Mouse (Mus musculus) CD4-positive helper T cell, adult 2 months (primary cell): ENCODE data around the gene Pomp.

Experiments
- DNase-seq: peaks from one replicate; pipeline ENCODE4 v3.0.0-alpha.2; 2012; ENCODE audit warnings: low read depth, missing footprints, low spot score

Pomp gene

DNA sequence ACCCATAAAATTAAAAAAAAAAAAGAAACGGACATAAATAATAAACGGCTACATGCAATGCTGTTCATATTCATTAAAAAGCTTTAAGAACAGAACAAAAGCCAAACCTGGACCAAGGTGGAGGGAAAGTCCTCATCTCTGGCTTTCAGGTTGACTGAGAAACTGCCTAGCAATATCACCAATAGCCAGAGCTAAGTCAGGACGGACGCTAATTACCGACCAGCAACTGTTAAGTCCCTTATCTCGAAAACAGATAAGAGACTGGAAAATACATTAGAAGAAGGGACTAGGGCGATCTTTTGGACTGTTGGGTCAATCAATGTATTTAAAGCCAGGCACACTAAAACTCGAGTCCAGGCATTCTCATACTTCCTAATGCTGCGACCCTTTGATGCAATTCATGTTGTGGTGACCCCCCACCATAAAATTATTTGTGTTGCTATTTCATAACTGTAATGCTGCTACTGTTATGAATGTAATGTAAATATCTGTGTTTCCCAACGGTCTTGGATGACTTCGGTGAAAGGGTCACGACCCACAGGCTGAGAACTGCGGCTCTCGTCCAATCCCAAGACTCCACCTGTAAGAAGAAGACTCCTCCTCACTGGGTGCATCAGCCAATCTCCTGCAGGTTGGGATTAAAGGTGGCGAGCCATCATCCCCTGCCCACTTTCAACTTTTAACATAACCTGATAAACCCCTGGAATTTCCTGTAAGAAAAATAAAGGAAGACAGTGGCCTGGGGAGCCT lies 41.9 kb downstream of the Pomp start:
- no peak for DNase-seq

DNA sequence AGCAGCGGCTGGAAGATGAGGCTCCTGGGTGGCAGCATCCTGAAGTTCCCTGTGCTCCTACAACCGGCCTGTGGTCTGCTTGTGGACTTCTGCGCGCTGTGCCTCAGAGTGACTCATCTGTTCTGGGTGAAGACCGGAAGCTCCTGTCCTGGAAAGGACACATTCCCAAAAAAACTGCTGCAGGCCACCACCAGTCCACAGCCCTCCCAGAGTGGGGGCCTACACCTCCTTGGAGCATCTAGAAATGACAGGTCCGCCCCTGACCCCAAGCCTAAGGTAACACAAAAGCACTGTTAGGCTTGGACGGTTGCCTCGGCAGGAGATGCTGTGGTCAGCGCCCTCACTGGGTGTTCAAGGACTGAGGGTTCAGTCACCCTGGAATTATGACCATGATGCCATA lies 42.9 kb downstream of the Pomp start:
- no peak for DNase-seq

DNA sequence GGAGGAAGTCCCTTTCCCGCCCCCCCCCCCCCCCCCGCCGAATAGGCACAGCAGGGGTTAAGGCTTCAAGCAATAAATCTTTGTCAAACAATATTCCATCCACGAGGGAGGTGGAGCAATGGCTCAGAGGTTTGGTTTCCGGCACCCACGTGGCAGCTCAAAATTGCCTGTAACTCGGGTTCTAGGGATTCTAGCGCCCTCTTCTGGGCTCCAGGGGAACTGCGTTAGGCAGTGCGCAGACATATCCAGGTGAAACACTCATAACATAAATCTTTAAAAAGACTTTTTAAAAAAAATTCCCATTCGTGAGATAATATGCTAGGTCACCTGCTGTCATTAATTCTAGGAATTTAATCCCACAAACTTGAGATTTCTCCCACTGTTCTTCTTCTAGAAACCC lies 46.9 kb downstream of the Pomp start:
- no peak for DNase-seq

DNA sequence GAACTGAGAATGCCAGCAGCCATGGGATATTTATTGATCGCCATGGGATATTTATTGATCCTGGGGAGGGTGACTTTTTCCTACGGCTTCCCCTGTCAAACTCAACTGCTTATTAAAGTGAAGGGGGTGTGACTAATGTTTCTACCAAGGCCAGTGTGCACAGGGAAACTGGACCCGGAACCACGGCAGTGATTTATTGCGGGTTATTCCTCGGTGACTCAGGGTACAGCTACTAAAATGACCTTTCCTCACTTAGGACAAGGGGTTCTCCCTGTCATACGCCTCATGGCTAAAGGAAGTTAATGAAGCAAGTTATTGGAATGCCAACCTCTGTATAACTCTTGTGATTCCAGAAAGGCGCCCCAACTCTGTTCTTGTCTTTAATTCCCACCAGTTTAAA lies 47.6 kb downstream of the Pomp start:
- no peak for DNase-seq

DNA sequence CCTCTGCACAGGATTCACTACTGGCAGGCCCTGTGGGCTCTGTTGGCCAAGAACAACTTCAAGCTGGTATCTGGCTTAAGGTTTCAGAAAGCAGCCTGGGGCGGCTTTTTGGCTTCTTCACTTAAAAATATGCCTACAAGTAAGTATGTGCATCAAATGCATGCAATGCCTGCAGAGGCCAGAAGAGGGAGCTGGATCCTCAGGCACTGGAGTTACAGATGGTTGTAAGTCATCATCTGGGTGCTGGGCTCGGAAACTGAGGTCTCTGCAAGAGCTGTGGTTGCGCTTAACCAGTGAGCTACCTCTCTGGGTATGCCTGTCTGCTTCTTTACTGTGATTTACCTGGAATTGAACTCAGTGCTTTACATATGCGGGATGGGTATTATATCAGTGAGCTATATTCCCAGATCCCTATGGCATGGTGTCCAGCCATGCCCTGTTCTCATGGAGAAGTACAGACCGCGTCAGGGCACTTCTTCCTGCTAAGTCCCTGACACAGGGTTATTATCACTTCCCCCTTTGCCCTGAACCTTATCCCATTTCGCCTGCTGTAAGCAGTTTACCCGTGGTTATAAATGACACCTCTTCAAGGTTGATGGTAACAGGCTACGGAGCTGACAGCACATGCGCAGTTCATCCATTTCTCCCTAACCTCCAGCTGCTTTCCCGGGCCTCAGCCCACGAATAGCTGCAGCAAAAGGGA lies 50.7 kb downstream of the Pomp start:
- no peak for DNase-seq

DNA sequence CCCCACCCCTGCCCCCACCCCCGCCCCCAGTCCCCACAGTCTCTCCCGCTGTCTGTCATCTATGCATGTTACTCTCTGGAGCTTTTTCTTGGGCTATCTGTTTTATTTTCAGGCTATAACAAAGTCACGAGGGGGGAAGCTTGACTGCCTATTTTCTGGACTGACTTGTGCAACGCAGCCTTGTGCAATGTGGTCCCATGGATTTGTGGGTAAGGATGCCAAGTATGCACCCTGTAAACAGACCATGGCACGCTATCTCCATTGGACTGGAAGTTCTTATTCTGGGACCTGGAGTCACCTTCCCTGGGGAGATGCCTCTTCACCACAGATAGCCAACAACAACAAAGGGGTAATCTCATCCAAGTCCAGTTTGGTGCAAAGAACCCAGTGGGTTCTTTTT lies 51.5 kb downstream of the Pomp start:
- DNase-seq: no peak

DNA sequence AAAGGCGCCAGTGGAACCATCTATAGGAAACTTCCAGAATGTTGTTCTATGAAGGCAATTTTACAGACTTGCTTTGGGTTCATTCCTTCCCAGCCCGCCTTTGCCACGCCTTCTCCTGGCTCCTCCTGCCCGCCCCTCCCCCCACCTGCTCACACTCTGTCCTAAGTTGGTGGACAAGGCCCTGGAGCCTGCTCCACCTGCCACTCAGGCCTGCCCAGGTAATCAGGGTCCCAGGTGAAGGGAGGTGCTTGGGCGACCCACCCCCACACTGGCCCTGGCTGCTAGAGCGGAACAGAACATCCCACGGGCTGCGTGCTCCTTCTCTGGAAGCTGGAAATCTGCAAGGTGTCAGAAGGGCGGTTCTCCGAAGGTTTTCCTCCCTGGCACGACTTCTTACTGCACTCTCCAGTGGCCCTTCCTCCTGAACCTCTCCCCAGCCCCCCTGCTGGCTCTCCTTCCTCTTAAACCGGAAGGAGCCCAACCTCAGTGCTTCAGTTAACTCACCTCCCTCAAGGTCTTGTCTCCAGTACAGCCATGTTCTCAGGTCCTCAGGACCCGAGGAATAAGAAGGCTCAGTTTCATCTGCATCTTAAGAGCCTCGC lies 53.1 kb downstream of the Pomp start:
- DNase-seq: no peak

DNA sequence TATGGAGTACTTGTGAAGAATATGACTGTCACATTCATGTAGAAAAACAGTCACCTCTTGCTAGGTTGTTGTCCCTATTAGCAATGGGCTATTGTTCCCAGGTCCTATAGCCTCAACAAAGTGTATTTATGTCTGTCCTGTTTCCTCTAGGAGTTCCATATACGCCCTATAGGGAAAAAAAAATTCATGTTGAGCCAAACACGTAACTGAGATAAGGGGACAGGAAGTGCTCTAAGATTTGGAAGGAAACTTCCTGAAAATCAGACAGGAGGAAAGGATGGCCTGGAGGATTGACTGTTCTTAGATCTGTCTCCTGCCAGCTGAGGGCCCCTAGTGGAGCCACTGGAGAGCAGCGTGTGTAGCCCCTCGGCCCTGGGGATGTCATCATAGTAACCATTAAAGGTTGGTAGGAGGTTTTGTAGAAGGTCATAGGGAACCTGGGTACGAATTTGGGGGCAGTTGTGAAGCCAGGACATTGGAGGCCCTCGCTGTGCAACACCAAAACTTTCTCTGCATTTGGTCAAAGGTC lies 54.8 kb downstream of the Pomp start:
- DNase-seq: no peak

DNA sequence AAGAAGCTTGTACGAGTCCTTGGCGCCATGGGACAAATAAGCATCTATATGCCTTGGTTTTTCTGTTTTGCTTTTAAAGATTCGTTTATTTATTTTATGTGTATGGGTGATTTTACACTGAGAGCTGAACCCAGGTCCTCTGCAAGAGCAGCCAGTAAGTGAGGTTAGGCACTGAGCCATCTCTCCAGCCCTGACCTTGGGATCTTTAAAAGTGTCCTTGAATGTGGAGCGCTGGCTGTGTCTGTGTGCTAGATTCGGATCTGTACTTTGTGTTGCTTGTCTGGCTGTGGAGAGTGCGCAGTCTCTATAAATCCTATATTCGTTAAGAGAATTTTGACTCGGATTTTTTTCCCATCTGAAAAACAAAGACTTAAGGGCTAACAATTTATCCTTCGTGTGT lies 55.9 kb downstream of the Pomp start:
- DNase-seq: no peak

DNA sequence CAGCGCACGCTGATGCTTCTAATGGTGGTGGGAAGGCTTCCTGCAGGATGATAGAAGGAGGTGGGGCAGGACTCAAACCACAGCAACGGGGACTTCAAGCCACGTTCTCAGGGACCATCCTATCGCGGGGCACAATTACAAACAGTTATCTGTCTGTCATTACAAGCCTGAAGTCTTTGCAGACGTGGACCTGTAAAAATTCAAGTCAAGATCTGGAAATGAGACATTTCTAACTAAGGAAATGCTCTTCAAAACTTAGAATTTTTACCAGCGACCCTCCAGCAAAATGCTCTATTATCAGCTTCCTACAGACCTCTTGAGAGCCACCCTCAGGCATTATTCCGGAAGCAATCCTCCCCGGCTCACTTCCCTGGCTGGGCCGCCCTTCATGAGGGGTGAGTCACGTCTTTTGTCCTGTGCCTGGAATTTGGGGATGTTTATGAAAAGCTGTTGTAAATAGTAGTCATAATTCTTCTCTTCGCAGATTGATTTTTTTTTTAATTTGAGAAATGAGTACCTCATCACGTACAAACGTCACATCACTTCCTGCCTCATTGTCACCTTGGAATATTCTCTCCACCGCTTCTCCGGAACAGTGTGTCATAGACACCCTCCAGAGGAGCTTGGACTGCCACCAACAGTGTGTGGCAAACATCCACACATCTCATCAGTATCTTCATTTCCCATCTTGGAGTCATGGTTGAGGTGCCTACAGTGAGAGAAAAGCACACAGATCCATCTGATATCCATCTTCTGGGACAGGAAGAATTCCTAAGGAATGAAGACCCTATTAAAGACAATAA lies 58.0 kb downstream of the Pomp start:
- DNase-seq: no peak

DNA sequence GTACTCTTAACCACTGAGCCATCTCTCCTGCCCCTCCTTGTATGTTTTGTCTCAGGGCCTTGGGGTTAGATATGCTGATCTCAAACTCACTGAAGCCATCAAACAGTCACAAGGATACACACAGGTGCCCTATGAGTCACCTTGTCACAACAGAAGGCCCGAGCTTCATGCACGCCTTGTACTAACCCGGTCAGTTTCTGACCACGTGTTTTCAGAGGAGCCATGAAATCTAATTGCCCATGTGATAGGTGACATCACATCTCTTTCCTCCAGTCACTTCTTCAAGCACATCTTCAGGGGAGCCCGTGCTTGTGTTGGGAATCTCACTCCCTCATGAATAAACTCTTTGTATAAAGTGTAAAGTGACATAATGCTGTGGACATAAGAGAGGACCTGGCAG lies 64.4 kb downstream of the Pomp start:
- no peak for DNase-seq
